Mouse (Mus musculus) cerebellum, adult 2 months (tissue): ENCODE data around the gene Mrpl53.

Source experiments
- CTCF ChIP-seq: fragments of 200-500 bp; IDR thresholded peaks from 2 replicates; pipeline ENCODE4 v1.5.1; 2011; ENCODE audit warnings: low read depth, mild to moderate bottlenecking, control low read depth, low read length, moderate library complexity, borderline replicate concordance; ENCODE audit not compliant: insufficient read depth
- POLR2A ChIP-seq: fragments of 200-500 bp; IDR thresholded peaks from 2 replicates; pipeline ENCODE4 v1.6.1; 2011; ENCODE audit warnings: low read length, control low read depth, borderline replicate concordance; ENCODE audit not compliant: insufficient read depth

DNA sequence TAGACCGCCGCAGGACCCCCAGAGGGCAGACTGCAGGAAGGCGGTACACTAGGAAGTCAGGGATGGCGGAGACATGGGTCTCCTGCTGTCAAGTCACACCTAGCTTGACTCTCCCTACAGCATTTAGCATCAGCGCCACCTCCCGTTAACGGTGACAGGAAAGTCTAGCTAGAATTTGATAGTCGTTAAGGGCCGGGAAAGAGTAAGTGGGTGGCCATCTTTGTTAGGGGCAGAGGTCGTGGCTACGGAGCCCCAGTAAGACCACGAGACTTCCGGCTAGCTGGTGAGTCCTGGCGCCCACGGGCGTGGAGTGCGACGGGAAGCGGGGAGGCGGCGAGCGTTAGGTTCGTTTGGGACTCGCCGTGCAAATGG, 7.5 kb upstream of the Mrpl53 start, which contains the start of the genes Ccdc142 and Gm42688:
- TF ChIP-seq CTCF = peak; percentile 62
- TF ChIP-seq POLR2A = peak; percentile 77
